Mouse (Mus musculus): ENCODE measurements around the gene Smap2. TPM values are rescaled to one million over a fixed set of nuclear protein-coding genes. Genes with fewer than 3 reads are reported as not detected.
A peak's percentile ranks its signal among the peaks of the same experiment; 100 is the strongest.

Gene Smap2
- total RNA-seq, 4 experiments from 2014 or later = 179 to 188 (median 183) TPM

DNA sequence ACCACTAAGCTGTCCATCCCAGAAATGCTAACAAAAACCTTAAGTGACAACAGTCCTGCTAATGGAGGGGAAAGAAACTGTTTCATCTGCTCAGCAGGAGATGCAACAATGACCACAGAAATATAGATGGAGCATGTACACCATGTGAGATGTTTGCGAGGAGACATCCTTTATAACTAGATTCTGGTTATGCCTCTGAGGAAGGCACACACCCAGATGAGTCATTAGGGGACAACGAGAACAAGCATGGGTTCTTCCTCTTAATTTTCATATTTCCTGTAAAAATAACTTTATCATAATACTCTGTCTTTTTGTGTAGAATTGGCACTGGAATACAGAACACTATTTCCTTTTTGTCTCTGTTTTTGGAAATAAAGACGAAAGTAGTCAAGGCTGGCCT lies 38.8 kb downstream of the Smap2 start:
- no peak for DNase-seq (ENCODE audit: low spot score in 2 of 2)

DNA sequence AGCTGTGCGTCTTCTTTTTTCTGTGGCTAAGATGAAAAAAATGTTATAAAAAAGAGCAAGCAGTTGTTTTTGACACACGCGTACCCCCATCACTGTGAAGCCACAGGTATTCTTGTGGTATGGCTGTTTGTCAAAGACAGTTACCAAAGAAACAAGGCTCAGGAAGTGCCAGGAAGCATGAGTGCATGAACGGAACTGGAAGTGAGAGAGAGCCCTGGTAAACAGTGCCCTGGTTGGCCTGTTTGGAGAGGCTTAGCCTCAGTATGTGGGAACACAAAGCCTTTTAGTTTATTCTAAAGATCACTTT lies 41.7 kb downstream of the Smap2 start:
- no peak for DNase-seq (ENCODE audit: low spot score in 2 of 2)

GRCm38 (mm10) chr4:120974711-120975427 lies 42.2 kb downstream of the Smap2 start:
- peak in 1 of 2 experiments; percentile 54 for DNase-seq (ENCODE audit: low spot score in 2 of 2)

- DNase-seq (ENCODE audit: low spot score in 2 of 2) = no peak
Observed at GRCm38 (mm10) chr4:120971842-120972241, 45.2 kb downstream of the Smap2 start.

DNA sequence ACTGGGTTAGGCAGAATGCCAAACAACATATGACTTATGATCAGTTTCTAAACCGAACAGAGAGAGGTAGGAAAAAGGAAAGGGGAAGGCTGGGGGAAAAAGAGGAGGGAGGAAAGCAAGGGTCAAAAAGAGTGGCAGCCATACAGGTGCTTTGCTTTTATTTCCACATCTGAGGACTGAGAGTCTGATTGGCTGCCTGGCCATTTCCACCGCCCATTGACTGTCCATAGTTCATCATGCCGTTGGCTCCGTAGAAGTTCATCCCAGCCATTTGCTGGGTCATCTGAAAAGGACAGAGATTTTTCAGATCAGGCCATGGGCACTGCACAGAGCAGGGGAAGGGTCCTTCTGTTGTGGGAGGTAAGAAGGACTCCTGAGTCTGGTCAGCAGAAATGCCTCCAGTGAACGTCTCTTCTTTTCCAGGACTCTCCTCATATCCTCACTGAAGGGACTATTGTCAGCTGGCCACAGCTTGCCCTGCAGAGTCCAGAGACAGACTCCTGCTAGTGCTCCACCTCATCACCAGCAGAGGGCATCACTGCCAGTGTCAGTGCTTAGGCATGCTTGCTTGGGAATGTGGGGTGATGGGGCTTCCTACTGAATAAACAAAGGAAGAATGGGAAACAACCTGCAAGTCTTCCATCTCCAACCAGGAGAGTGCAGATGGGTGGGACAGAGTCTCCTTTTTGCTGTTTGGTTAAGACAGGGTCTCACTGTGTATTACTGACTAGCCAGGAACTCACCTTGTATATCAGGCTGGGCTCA lies 47.5 kb downstream of the Smap2 start:
- no peak for DNase-seq (ENCODE audit: low spot score in 2 of 2)

DNA sequence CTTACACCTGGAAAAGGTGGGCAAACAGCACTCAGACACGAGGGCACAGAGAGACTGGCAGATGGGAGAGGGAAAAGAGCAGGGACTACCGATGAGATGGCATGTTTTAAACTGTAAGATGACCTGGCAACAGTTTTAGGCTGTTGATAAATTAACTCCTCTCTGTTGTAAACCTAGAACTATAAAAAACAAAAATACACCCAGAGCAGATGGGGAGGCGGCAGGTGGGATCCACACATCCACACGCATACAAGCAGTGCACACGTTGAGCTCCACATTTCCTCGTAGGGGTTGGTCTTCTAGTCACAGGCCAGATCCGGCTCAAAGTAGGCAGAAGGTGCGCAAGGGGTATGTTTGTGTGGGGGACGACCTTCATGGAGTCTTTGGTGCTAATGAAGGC lies 48.6 kb downstream of the Smap2 start:
- DNase-seq (ENCODE audit: low spot score in 2 of 2) = no peak

GRCm38 (mm10) chr4:120955586-120955985 lies 61.5 kb downstream of the Smap2 start:
- DNase-seq (ENCODE audit: low spot score in 2 of 2) = no peak

DNA sequence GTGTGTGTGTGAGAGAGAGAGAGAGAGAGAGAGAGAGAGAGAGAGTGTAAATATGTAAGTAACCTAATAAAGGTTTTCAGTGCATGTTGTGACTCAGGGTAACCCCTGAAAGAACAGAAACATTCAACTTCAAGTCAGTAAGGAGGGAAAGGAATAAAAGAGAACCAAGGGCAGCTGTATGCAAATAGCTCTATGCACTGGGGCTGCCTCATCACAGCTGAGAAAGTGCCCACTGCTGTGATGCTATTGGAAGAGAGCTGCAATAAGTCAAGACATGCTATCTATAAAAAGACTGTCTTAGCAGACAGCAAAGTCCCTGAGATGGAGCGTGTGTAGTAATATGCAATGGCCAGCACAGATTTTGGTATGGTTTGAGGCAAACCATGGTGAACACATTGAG lies 63.4 kb downstream of the Smap2 start:
- no peak for DNase-seq (ENCODE audit: low spot score in 2 of 2)

DNA sequence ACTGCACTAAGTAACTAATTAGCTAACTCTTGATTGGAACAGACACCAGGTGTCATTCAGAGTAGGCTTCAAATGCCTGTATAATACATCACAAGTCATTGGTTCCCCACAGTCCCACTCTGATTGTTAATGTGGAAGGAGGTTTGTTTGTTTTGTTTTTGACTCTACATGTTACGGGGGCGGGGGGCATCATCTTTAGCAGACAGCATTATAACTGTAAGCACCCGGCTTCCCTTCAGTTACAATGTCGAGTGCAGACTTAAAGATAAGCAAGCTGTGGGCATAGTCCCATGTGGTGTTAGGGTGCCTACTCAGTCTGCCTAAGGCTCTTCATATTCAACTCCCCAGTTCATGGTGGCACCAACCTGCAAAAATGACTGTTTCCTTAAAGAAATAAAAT lies 64.0 kb downstream of the Smap2 start:
- no peak for DNase-seq (ENCODE audit: low spot score in 2 of 2)

GRCm38 (mm10) chr4:120952163-120952562 lies 64.9 kb downstream of the Smap2 start:
- no peak for DNase-seq (ENCODE audit: low spot score in 2 of 2)

- DNase-seq (ENCODE audit: low spot score in 2 of 2) = peak; percentile 56 to 80
Observed at GRCm38 (mm10) chr4:120951428-120951973, 65.5 kb downstream of the Smap2 start, which contains the start of gene Zfp69. TSS of gene Zfp69 (minus strand) at chr4:120951699.

DNA sequence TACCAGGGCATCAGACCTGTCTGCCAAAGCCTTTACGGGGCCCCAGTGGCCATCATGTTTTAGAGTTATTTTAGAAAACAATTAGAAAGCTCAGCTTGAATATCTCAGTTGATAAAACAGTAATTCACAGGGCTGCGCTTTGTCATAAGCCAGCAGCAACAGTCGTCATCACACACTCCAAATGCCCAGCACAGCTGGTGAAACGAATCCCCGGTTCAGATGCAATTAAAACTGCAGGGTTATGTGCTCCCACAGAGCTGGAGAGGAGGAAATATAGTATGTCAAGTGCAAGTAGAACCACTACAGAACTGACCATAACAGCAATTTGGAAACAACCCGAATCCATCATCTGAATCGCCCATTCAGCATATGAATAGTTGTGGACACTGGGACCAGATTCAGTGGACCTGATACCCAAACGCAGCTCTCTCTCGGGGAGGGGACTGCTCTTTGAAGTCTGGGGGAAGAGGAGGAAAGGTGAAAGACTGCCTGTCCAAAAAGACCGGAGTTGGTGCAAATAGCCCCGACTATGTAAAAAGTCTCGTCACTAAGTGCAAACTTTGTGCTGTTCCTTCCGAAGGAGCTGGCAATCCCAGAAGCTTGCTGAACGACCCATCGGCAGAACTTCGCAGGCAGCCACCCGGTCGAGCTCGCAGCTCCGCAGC lies 66.2 kb downstream of the Smap2 start:
- DNase-seq (ENCODE audit: low spot score in 2 of 2) = no peak

GRCm38 (mm10) chr4:120948938-120949337 lies 68.1 kb downstream of the Smap2 start:
- no peak for DNase-seq (ENCODE audit: low spot score in 2 of 2)

DNA sequence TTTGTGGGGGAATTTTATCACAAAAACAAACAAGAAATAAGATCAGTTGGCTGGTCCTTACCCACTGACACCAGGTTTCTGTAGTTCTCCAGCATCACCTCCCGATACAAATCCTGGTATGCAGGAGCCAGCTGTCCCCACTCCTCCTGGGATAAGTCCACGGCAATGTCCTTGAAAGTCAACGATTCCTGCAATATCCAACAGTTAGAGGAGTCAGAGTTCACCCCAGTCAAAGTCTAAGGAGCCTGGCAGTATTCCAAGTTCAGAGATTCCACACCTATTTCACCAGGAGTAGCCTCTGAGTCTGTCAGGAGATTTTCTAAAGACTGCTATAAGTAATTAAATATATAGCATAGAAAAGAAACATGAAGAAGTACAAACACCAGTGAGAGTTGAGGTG lies 82.0 kb downstream of the Smap2 start:
- no peak for DNase-seq (ENCODE audit: low spot score in 2 of 2)

- DNase-seq (ENCODE audit: low spot score in 2 of 2) = no peak
Observed at GRCm38 (mm10) chr4:120930736-120931135, 86.3 kb downstream of the Smap2 start.

DNA sequence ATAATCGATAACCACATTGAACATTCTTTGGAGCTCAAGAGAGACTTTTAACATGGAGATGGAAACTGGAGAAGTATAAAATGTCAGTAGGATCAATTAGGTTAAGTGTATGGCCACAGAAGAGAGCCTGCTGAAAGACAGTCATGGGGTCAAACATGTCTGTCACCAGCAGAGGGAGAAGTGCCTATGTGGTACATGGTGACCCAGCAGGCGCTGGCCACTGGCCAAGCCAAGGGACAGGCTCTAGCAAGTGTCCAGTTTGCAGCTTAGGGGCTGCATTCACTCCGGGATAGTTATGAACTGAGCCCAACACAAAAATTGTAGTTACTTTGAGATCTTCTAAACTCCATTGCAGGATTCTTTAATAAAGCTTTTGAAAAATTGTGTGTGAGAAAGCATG lies 88.4 kb downstream of the Smap2 start:
- no peak for DNase-seq (ENCODE audit: low spot score in 2 of 2)

GRCm38 (mm10) chr4:120925386-120925785 lies 91.7 kb downstream of the Smap2 start:
- no peak for DNase-seq (ENCODE audit: low spot score in 2 of 2)

- peak; percentile 68 to 84 for DNase-seq (ENCODE audit: low spot score in 2 of 2)
Observed at GRCm38 (mm10) chr4:120924554-120925299, 92.3 kb downstream of the Smap2 start, which contains the start of gene Exo5. TSS of gene Exo5 (minus strand) at chr4:120925017.

- DNase-seq (ENCODE audit: low spot score in 2 of 2) = no peak
Observed at GRCm38 (mm10) chr4:120921461-120921860, 95.6 kb downstream of the Smap2 start.

All from left cerebral cortex, adult 8-10 months (tissue).